Mouse (Mus musculus) T-cell, adult 2 months (primary cell): ENCODE data around the gene Abca1.

Experiments used
- DNase-seq: peaks from one replicate; pipeline ENCODE4 v3.0.0; 2022; ENCODE audit warnings: low spot score

Gene Abca1

GRCm38 (mm10) chr4:53083071-53083470, 76.6 kb downstream of the Abca1 start:
- no peak for DNase-seq

DNA sequence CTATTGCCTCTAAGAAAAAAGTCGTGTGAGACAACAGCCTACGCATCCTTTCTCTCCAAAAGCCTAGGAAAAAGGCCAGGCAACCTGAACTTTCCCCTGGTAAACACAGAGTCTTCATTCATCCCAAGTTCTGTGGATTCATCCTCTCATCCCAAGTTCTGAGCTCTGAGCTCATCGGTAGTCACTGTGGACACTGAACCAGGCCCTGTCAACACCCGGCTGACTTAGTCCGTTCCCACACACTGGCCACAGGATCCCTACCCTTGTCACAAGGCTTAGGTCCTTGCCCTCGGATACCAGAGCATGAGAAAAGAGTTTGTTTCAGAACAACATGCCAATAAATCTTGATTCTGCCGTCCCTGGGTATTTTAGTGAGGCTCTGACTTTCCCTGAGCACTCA, 77.2 kb downstream of the Abca1 start:
- no peak for DNase-seq

GRCm38 (mm10) chr4:53081851-53082250, 77.8 kb downstream of the Abca1 start:
- no peak for DNase-seq

DNA sequence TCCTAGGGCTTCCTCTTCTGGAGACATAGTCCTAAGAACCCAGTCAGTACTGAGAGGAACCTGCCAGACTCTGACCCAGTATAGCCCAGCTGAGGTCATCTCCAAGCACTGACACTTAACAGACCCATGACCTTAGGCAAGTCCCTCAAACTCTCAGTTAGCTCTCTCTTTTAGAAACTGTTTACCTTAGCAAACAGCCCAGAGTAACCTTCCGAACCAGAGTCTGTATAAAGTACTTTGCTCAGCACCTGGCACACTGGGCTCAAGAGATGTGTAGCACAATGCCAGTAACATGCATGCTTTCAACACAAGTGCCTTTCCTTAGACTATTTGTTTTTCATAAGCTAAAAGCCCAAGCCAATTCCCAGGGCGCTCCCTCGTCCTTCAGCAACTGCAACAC, 79.4 kb downstream of the Abca1 start:
- no peak for DNase-seq

DNA sequence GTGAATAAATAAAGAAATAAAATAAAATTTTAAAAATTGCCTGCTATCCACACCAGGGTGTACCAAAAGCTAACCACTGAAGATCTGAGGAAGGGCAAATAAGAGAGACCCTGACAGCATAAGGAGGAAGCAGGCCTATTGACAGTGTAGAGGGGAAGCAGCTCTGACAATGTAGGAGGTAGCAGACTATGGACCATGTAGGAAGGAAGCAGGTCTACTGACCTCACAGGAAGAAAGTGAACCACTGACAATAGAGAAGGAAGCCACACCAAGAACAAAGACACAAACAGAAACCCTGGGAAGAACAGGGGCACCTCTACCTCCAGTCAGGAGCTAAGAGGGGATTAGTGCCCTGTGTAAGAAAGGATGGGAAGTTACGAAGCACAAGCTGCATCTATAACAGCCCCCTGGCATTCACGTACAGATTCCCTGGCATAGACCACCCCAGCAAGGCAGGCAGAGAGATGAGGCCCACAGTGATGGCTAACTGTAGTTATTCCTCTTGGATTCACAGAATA, 80.8 kb downstream of the Abca1 start:
- DNase-seq = no peak

- no peak for DNase-seq
Measured at GRCm38 (mm10) chr4:53076788-53077350, 82.8 kb downstream of the Abca1 start.

- DNase-seq = no peak
Measured at GRCm38 (mm10) chr4:53073025-53073424, 86.7 kb downstream of the Abca1 start.

GRCm38 (mm10) chr4:53062301-53063008, 97.2 kb downstream of the Abca1 start:
- no peak for DNase-seq

- no peak for DNase-seq
Measured at GRCm38 (mm10) chr4:53046238-53047022, 113.3 kb downstream of the Abca1 start.

- no peak for DNase-seq
Measured at GRCm38 (mm10) chr4:53045807-53046206, 113.9 kb downstream of the Abca1 start.

DNA sequence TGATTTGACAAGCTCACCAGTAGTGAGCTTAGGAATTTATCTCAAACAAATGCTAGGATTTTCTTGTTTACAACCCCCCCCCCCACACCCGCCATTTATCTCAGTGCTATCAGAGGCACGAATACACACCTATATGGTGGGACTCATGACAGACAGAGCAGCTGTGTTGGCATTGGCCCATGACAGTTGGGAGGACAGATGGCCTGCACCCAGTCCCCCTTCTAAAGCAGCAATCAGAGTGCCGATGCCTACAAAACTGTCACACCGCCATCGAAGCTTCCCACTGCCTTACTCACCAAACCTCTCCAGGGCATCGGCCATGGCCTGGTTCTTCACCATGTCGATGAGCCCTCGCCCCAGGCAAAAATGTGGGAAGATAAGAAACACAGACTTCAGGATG, 115.9 kb downstream of the Abca1 start:
- no peak for DNase-seq

GRCm38 (mm10) chr4:53030326-53030948, 129.3 kb downstream of the Abca1 start:
- DNase-seq = no peak

DNA sequence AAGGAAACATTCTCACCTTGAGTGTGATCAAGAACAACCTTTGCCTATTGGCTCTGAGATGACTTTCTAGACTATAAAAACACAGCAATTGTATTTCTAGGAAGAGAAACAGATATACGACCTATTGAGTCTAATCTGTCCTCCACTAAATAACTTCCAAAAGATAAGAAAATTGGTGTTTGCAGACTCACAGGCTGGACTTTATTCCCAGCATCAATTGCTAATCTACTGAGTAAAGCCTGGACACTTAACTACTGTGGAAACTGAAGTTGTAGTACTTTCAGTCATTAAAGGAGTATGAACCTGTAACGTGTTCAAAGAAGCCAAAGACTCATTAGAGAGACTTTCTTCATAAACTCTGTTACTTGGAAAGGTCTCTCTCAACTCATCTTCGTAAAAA, 131.9 kb downstream of the Abca1 start:
- no peak for DNase-seq

- no peak for DNase-seq
Measured at GRCm38 (mm10) chr4:53024397-53024796, 135.3 kb downstream of the Abca1 start.

- DNase-seq = no peak
Measured at GRCm38 (mm10) chr4:53023189-53023925, 136.3 kb downstream of the Abca1 start.

DNA sequence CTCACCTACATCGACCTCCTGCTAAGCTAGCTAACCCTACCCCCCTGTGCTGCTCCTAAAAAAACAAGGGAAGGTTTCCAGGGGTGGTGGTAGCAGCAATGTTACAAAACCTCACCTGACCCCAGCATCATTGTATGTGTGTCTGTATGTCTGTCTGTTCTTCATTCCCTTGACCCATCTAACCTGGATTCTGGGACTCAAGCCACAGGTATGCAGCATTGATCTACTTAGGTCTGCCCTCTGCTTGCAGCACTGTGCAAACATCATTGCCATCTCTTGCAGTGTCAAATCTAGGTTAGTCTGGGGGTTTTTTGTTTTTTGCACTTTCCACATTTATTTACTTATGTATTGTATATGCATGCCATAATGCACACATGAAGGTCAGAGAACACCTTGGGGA, 141.3 kb downstream of the Abca1 start:
- no peak for DNase-seq

DNA sequence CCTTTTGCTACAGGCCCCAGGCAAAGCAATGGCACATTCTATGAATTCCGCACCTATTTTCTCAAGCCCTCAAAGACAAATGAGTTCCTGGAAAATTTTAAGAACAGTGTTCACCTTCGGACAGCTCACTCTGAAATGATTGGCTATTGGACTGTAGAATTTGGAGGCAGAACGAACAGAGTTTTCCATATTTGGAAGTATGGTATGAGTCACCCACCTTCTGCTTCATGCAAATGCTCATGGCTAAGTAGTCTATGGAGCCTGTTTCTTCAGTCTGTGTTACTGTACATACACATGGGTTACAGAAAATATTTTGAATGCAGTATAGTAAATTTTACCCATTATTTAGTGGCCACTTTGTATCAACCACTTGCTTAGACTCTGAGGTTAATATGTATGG, 144.7 kb downstream of the Abca1 start:
- DNase-seq = no peak

DNA sequence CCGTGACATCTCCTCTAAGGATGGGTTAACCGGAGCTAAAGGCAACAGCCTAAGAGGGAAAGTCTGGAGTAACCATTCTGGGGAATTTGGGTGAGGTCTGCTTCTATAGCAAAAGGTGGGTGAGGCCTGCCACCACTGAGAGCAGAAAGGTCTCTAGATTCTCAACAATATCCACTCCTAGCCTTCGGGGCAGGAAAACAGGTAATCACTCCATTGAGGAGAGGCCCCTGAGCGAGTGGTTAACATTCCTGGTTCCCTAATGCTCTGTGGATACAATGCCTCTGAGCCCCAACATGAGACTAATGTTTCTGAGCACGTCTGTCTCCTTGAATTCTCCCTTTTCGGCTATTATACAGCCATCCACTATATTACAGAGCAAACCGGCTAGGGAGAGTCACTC, 145.3 kb downstream of the Abca1 start:
- DNase-seq = no peak

- DNase-seq = peak; percentile 89
Measured at GRCm38 (mm10) chr4:53011732-53012361, 147.8 kb downstream of the Abca1 start, which contains the start of gene Nipsnap3b. Gene Nipsnap3b (plus strand): TSS chr4:53011880.

DNA sequence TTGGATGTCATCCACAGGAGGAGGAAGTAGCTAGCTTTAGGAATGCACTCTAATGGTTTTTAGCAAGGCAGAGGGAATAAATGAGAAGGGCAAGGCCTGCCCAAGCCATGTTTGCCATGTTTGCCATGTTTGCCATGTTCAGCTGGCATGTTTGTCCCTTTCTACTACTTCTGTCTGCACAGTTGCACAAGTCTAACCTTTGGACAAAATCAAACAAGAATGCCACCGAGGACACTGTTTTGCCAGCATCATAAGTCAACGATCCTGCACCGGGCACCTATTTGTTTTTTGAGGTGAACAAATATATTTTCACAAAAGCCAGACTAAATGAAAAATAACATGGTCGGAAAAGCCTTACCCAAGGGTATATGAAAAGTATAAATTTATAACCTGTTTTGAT, 149.8 kb downstream of the Abca1 start:
- no peak for DNase-seq

DNA sequence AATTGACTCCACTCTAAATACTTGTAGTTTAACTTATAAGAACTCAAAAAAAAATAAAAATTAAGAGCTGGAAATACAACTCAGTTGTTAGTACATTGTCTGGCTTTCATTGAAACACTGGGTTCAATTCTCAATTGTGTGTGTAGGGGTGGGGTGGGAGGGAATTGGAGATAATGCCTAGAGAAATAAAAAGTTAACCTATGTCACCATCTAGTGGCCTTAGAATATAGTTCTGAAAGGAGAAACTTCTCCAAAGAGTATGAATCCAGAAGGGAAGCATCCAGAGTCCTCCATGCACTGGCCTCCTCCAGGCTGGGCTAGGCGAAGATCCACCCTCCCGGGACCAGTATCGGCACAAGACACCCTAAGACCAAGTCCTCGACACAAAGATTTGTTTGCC, 150.5 kb downstream of the Abca1 start:
- DNase-seq = no peak
